Mouse (Mus musculus) lung, embryonic 15.5 days (tissue): ENCODE results near the gene Mptx1. TPM values are rescaled to one million over a fixed set of nuclear protein-coding genes. Genes with fewer than 3 reads are reported as not detected.
"Not testable (repeated sequence)": the region's sequence is repeated elsewhere in the genome, so short reads cannot be mapped to it uniquely, and the experiment has no call there.

ENCODE experiments used
- ATAC-seq: fragments of 200-750 bp; cut with Nextera tagmentation; 2 replicates; pipeline ENCODE4 v1.8.0; 2017; ENCODE audit warnings: moderate number of reproducible peaks, borderline replicate concordance; ENCODE audit not compliant: low FRiP score, low TSS enrichment; ENCODE audit errors: extremely low read depth
- H3K27ac ChIP-seq: fragments of 300-500 bp; sonication (generic); 2 replicates; pipeline ENCODE4 v1.5.1; 2015; ENCODE audit warnings: moderate library complexity, mild to moderate bottlenecking, inconsistent platforms
- H3K27me3 ChIP-seq: fragments of 300-500 bp; sonication (generic); 2 replicates; pipeline ENCODE4 v1.6.1; 2015; ENCODE audit warnings: inconsistent platforms
- H3K36me3 ChIP-seq: fragments of 300-500 bp; sonication (generic); 2 replicates; pipeline ENCODE4 v1.6.1; 2015; ENCODE audit warnings: inconsistent platforms
- H3K4me1 ChIP-seq: fragments of 300-500 bp; sonication (generic); 2 replicates; pipeline ENCODE4 v1.6.1; 2015; ENCODE audit warnings: inconsistent platforms
- H3K4me2 ChIP-seq: fragments of 300-500 bp; sonication (generic); 2 replicates; pipeline ENCODE4 v1.6.1; 2015; ENCODE audit warnings: inconsistent platforms, mild to moderate bottlenecking, moderate library complexity
- H3K4me3 ChIP-seq: fragments of 300-500 bp; sonication (generic); 2 replicates; pipeline ENCODE4 v1.5.1; 2015; ENCODE audit warnings: mild to moderate bottlenecking, inconsistent platforms
- H3K9ac ChIP-seq: fragments of 300-500 bp; sonication (generic); 2 replicates; pipeline ENCODE4 v1.6.1; 2015; ENCODE audit warnings: inconsistent platforms
- H3K9me3 ChIP-seq: fragments of 300-500 bp; sonication (generic); 2 replicates; pipeline ENCODE4 v1.6.1; 2016; ENCODE audit warnings: inconsistent platforms
- WGBS: fragments of 180-500 bp; shearing (Covaris S2); methylation state at CpG from one replicate; pipeline ENCODE4 v1.1.7; 2015; 5-methylcytosine and 5-hydroxymethylcytosine counted together
- polyA plus RNA-seq: library from polyadenylated mRNA; unstranded; fragments of >200 nt; fragmentation: Nextera tagmentation; extraction: Ambion mirVana; gene quantifications from 2 replicates; pipeline ENCODE4 v1.2.1, GENCODE M21; 2015

Mptx1 gene
- polyA plus RNA-seq = not detected in 2 replicates

DNA sequence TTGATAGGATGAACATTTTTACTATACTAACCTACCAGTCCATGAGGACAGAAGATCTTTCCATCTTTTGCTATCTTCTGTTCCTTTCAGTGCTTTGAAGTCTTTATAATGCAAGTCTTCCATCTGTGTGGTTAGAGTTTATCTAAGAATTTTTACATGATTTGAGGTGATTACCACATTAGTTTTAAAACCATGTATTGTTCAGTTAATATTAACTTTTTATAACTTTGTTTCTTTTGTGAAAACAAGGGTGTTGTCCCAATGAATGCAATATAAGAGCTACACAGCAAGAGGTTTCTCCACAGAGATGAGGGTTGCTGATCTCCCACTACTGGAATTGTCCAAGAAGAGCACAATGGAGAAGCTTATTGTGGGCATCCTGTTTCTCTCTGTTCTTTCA is at the start of gene Mptx1:
Gene Mptx1 (plus strand): TSS at position 301 of the 400 bp plus-strand sequence.
- Histone ChIP-seq H3K9ac (no peak within 1 kb of the TSS), H3K9me3 (no peaks in the 10 kb centered on the region), H3K27ac (no peak within 1 kb of the TSS), H3K4me1 (no peaks in the 10 kb centered on the region), H3K4me2 (no peak within 1 kb of the TSS), H3K4me3 (no peak within 1 kb of the TSS), H3K27me3 (no peaks in the 10 kb centered on the region), H3K36me3 (no peaks in the 10 kb centered on the region)
- ATAC-seq = no peak

- Histone ChIP-seq H3K9ac (no peak overlapping the region), H3K4me2 (no peak overlapping the region), H3K4me1 (no peaks in the 10 kb centered on the region), H3K9me3 (no peaks in the 10 kb centered on the region), H3K36me3 (no peaks in the 10 kb centered on the region), H3K4me3 (no peak overlapping the region), H3K27ac (no peak overlapping the region), H3K27me3 (no peaks in the 10 kb centered on the region)
- ATAC-seq = no peak
- 35% methylated on average over 1 of the region's 1 CpGs for WGBS
These were observed 27.2 kb upstream of the Mptx1 start for GRCm38 (mm10) chr1:174303162-174303561.

DNA sequence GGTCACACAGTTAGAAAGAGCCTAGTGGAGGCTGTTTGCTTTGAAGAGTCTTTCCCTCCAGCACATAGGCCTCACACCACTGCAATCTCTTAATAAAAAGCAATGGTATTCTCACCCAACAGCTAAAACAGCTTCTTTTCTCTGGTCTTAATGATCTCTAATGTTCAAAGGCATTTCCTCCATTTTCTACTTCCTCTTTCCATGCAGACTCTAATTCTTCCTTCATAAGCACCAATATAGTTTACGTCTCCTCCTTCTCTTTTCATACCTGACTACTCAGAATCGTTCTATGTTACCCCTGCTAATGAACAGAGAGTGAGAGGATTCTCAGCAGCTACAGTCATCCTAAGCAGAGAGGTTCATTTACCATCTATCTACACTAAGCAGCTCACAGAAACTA is 13.0 kb upstream of the Mptx1 start:
- Histone ChIP-seq H3K36me3 (no peaks in the 10 kb centered on the region), H3K27me3 (no peaks in the 10 kb centered on the region), H3K4me1 (no peaks in the 10 kb centered on the region), H3K9ac (no peak overlapping the region), H3K4me2 (no peak overlapping the region), H3K9me3 (no peaks in the 10 kb centered on the region), H3K27ac (no peak overlapping the region), H3K4me3 (no peak overlapping the region)
- no peak for ATAC-seq
- WGBS = 74% methylated on average over 2 of the region's 2 CpGs

GRCm38 (mm10) chr1:174353636-174354035 is 23.3 kb downstream of the Mptx1 start:
- ATAC-seq, H3K9me3 ChIP-seq, H3K27ac ChIP-seq, H3K27me3 ChIP-seq, H3K9ac ChIP-seq, H3K4me2 ChIP-seq, H3K36me3 ChIP-seq, H3K4me1 ChIP-seq, H3K4me3 ChIP-seq: not testable (repeated sequence)
- WGBS = 55% methylated on average over 1 of the region's 1 CpGs

DNA sequence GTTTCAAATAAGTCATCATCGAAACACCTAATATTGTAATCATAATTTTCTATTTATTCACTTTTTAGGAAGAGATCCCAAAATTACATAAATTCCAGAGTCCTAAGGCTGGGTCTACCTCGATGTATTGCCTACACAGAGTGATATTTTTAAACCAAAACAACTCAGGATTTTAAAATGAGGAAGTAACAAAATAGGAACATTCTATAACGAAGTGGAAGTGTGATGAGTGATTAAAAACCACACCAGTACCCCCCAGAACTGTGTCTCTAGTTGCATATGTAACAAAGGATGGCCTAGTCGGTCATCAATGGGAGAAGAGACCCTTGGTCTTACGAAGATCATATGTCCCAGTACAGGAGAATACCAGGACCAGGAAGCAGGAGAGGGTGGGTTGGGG is 24.3 kb downstream of the Mptx1 start:
- ATAC-seq = no peak
- no peaks in the 10 kb centered on the region for H3K4me1 ChIP-seq
- no peaks in the 10 kb centered on the region for H3K9me3 ChIP-seq
- H3K36me3 ChIP-seq = no peaks in the 10 kb centered on the region
- 67% methylated on average over 5 of the region's 5 CpGs for WGBS
- no peak overlapping the region for H3K27ac ChIP-seq
- no peak overlapping the region for H3K9ac ChIP-seq
- H3K4me3 ChIP-seq = no peak overlapping the region
- H3K4me2 ChIP-seq = no peak overlapping the region
- no peaks in the 10 kb centered on the region for H3K27me3 ChIP-seq

DNA sequence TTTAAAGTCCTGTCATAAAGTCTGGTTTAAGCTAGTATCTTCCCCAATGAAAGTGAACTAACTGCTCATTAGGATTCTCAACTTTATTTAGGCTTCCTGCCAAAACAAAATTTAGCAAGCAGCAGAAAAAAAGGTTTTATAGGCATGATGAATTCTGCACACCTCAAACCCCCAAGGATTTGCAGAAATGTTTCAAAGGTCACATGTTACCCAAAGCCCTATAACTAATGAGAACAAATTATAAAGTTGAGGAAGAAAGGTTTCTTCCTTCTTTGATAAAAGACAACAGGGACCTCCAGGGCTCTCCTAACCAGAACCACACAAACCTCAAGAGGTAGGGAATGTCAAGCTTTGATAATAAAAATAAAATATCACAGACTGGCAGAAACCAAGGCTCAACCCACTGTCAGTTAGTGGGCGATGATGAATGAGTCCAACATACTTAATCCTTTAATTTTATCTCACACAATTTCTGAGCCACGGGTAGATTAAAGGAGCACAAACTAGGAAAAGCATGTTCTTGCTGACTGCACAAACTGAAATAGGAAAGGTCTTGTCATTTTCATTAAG is 34.6 kb downstream of the Mptx1 start, which contains the start of gene Olfr417:
Gene Olfr417 (plus strand): TSS at position 241 of the 570 bp plus-strand sequence.
- Histone ChIP-seq H3K27ac (no peak within 1 kb of the TSS), H3K27me3 (no peaks in the 10 kb centered on the region), H3K4me1 (no peaks in the 10 kb centered on the region), H3K9me3 (no peaks in the 10 kb centered on the region), H3K36me3 (no peaks in the 10 kb centered on the region), H3K9ac (no peak within 1 kb of the TSS), H3K4me2 (no peak within 1 kb of the TSS), H3K4me3 (no peak within 1 kb of the TSS)
- no peak for ATAC-seq
- 62% methylated on average over 2 of the region's 2 CpGs for WGBS

- no peak overlapping the region for H3K4me2 ChIP-seq
- no peaks in the 10 kb centered on the region for H3K9me3 ChIP-seq
- no peak for ATAC-seq
- 82% methylated on average over 3 of the region's 3 CpGs for WGBS
- H3K27ac ChIP-seq = no peak overlapping the region
- H3K36me3 ChIP-seq = no peaks in the 10 kb centered on the region
- no peak overlapping the region for H3K4me3 ChIP-seq
- no peak overlapping the region for H3K9ac ChIP-seq
- no peaks in the 10 kb centered on the region for H3K4me1 ChIP-seq
- H3K27me3 ChIP-seq = no peaks in the 10 kb centered on the region
These were observed 43.5 kb downstream of the Mptx1 start for GRCm38 (mm10) chr1:174373799-174374198.

Other genes starting within 250 kb of the Mptx1 start
- gene Olfr429, start 246.2 kb upstream of the Mptx1 start, polyA plus RNA-seq = not detected in 2 replicates
- not detected in 2 replicates for gene Olfr427, start 233.6 kb upstream of the Mptx1 start, polyA plus RNA-seq
- not detected in 2 replicates for gene Olfr231, start 209.4 kb upstream of the Mptx1 start, polyA plus RNA-seq
- gene Olfr424, start 199.0 kb upstream of the Mptx1 start, polyA plus RNA-seq = not detected in 2 replicates
- not detected in 2 replicates for gene Olfr420, start 174.9 kb upstream of the Mptx1 start, polyA plus RNA-seq
- 0.54 and 0.62 TPM in 2 replicates for gene Spta1, start 157.7 kb upstream of the Mptx1 start, polyA plus RNA-seq
- not detected in 2 replicates for gene Olfr419, start 78.5 kb upstream of the Mptx1 start, polyA plus RNA-seq
- not detected in 2 replicates for gene Olfr417, start 34.6 kb downstream of the Mptx1 start, polyA plus RNA-seq
- gene Olfr248, start 60.5 kb downstream of the Mptx1 start, polyA plus RNA-seq = not detected in 2 replicates
- gene Olfr414, start 93.5 kb downstream of the Mptx1 start, polyA plus RNA-seq = not detected in 2 replicates
- gene Olfr220, start 111.6 kb downstream of the Mptx1 start, polyA plus RNA-seq = not detected in 2 replicates
- gene Fmn2, start 171.3 kb downstream of the Mptx1 start, polyA plus RNA-seq = 0.28 and 0.45 TPM in 2 replicates